Mouse (Mus musculus) embryonic facial prominence, embryonic 15.5 days (tissue): ENCODE results near the gene Speer4e. TPM values are rescaled to one million over a fixed set of nuclear protein-coding genes. Genes with fewer than 3 reads are reported as not detected.

Experiments
- polyA plus RNA-seq: library from polyadenylated mRNA; unstranded; fragments of >200 nt; fragmentation: Nextera tagmentation; extraction: Ambion mirVana; gene quantifications from 2 replicates; pipeline ENCODE4 v1.2.1, GENCODE M21; 2015

Gene Speer4e
- polyA plus RNA-seq, 1 experiment from 2014 or later: not detected

Other genes starting within 250 kb of the Speer4e start
- not detected in 2 replicates for gene Gm9758, start 23.5 kb downstream of the Speer4e start, polyA plus RNA-seq
- gene Gm10354, start 40.5 kb upstream of the Speer4e start, polyA plus RNA-seq: 0.14 TPM in 1 of 2 replicates, not detected in the other
- not detected in 2 replicates for gene Gm17019, start 94.6 kb upstream of the Speer4e start, polyA plus RNA-seq